Mouse (Mus musculus) gastrocnemius, postnatal 10 days (tissue): ENCODE measurements at regions not wholly inside any gene's neighbourhood (a gene's known extent, or its start where the extent isn't known, plus 50 kb on each side); places are given as distances from the start of the nearest gene placed in this dataset.
A peak's percentile ranks its signal among the peaks of the same experiment; 100 is the strongest.

ENCODE experiments used
- DNase-seq: peaks from one replicate; pipeline ENCODE4 v3.0.0; 2021; ENCODE audit warnings: mixed read lengths

DNA sequence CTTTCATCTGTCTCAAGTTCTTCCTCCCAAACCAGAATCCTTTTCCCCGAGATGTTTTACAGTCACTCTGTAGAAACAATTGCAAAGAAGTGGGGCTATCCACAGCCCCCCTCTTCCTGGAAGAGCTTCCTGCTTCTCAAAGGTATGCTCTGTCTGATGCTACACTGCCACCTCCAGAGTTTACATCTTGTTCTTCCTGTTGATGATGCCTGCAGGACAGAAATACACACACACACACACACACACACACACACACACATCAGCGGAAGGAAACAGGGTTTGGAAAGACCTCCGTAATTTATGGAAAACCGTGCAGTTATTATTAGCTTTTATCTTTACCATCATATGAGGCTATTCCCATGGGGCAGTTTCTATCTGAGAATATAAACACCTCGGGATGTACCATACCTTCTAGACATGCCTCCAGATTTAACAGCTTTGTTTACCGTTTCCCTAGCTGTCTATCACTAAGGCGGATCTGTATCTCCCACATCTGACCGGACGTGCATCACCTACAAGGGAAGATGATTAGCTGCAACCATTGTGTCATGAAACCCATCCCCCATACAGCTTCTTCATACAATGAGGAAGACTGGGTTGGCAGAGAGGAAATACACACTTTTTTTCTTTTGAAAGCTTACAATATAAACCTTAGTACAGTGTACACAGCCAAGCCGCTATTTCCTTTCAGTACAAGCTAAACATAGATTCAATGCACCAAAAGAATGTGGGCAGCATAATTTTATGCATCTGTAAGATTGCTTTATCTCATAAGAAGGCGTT lies 288.6 kb downstream of the Plk2 start:
- no peak for DNase-seq

DNA sequence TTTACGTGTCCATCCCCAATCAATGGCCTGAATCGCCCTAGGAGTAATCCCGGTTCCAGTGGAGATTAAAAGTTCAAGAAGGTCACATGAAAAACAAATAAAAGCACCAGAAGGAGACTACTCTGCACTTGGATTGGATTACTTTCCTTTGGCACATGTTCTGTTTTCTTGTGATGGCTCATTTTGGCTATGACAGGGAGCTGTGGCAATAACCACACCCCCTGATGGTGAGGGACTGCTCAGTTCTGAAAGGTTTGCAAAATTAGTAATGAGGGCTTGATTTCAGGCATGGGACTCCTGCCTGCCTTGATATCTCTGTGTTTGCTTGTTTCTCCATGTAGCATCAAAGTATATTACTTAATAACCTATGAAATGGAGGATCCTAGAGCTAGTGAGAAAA lies 293.9 kb downstream of the Plk2 start:
- DNase-seq, result no peak

DNA sequence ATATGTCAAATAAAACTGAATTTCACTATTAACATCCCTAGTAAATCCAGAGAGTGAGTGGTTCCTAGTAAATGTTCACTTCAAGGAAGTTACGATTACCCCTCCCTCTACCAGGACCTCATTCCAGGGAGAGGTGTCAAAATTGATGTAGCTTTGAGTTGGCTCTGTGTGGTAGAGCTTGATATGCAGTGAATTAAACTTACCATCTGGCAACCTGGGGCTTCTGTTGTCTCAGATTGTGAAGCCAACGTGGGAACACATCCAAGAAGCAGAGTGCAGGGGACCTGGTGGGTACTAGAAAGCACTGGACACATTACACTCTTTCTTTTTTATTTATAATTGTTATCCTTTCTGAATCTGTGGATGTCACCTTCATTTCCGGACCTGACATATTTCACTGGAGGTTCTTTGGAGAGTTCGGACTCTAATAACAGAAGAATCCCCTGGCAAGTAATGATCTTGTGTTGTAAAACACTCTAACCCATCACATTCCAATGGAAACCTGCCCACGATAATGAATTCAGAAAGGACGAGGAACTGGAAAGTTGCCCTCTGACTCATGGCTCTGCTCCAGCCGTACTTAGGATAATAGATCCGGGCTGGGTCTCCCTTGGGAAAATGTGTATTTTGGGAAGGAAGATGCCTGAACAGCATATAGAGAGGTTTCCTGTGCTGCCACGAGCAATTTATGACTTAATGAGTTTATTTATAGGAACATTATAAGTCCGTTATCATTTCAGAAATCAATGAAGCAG lies 295.8 kb downstream of the Plk2 start:
- DNase-seq, result peak; percentile 19

DNA sequence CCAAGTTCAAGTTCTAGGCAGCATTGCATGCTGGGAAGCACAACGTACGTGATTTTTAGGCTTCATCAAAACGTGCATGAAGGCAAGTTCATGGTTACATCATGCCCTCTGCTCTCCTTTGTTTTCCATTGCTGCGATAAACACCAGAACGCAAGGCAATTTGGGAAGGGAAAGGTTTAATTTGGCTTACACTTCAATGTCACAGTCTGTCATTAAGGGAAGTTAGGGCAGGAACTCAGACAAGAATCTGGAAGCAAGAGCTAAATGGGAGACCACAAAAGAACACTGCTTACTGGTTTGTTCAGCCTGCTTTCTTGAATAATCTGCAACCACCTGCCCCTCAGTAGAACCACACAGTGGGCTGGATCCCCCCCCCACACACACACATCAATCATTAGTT lies 297.9 kb downstream of the Plk2 start:
- no peak for DNase-seq

DNA sequence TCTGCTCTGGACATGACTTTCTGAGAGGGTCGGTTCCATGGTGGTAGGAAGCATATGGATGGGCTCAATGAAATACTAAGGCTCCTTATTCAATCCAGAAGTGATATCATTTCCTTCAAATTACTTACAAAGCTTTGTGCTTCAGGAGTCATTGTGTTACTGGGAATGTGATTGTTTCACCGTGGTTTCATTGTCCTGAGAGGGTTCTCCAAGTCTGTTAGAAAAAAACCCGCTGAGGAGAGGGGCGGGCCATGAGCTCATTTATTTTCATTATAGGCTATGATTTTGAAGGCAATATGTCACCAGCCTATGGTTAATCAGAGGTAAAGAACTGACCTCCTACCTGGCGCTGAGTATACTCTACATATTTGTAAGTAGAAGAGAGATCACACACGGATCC lies 300.0 kb downstream of the Plk2 start:
- DNase-seq, result no peak

DNA sequence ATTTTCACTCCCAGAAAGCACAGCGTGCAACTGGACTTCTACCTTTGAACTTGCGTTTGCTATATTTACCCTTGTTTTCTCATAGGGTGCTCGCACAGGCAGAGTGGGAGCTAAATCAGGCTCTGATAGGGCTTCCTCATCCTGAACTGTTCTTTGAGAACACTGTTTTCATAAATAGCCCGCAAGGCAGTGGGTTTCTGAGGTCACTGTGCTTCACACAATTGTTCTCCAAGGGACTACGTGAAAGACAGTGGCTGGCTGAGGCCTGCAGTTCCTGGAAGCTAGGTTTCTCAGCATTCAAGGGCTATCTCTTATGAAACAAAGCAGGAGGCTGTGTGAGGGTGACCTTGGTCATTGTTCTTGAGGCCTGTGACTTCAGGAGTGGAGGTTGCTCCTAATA lies 301.7 kb downstream of the Plk2 start:
- DNase-seq, result no peak

DNA sequence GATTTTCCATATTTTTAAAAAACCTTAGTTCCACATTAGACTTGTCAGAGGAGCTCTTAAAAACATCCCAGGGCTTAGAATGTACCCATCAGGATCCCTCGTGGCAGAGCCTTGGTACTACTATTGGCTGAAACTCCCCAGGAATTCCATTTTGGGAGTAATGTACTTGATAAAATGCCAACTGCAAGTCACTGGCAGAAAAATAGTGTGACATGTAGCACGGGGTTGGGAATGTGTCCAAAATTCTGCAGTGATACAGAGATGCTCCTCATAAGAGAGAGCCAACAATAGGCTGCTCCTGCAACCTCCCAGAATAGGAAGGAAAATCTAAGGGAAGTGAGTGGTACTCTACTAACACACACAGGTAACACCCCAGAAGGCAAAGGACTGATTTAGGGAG lies 309.4 kb downstream of the Plk2 start:
- no peak for DNase-seq

DNA sequence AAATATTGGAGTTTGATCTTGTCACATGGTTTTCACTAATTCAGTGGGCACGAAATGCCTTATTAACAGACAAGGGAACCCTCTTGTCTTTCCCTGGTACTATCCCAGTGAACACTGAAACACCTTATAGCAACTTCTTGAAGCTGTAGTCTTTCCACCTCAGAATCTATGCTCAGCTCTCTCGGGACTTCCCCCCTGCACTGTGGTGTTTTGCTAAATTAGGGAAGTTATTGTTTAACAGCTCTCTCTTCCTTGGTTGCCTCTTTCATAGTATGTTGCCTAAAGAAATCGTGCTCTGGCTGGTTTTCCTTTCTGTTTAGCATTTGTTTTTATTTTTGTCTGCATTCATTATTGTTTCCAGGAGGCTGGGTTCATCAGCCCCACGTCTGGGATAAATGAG lies 316.0 kb downstream of the Plk2 start:
- no peak for DNase-seq

DNA sequence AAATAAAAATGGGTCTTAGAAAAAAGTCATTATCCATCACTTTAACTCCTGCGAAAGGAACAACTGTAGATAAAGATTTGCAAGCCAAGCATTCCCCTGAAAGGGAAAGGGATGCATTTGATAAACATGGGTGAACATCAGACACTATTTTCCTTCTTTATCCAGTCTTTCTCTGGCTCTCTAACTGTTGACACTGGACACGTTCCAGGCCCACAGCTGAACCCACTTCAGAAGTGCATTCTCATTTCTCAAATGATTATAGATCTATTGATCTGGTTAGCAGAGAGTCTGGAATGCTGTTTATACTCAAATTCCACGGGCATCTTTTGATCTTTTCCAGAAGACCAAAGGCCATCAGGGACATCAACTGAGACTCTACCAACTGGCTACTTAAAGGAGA lies 317.7 kb downstream of the Plk2 start:
- DNase-seq, result no peak

DNA sequence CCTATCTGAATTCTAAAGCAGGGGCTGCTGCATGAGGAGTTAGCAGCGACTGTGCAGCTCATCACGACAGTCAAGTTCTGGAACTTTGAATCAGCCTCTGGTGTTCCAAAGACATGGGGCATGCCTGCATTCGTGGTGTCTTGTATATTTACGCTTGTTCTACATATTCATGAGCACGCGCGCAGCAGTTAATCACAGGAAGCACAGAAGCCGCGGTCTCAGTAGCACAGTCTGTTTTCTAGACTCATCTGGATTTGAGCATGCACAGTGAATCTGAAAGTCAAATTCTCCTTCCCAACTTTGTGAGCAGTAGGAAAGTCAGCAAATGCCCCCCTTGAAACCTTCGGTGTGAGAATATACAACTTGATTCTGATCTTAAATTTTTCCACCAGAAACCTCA lies 327.3 kb downstream of the Plk2 start:
- DNase-seq, result no peak

DNA sequence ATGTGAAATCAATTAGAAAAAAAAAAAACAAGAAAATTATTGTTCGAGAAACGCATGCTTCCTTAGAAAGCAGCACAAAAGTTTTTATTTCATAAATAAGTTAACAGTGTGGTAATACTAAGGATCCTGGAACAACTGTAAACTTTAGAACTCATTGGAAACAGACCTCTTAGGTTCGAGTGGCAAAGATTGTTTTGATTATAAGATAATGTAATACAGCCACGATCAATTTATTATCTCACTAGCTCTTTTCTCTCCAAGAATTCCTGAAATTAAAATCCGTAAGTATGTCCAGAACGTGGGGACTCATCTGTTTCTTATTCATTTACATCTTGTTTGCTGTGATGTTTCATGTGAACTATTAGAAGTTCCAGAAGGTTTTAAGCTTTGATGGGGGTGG lies 327.9 kb downstream of the Plk2 start:
- DNase-seq, result no peak

DNA sequence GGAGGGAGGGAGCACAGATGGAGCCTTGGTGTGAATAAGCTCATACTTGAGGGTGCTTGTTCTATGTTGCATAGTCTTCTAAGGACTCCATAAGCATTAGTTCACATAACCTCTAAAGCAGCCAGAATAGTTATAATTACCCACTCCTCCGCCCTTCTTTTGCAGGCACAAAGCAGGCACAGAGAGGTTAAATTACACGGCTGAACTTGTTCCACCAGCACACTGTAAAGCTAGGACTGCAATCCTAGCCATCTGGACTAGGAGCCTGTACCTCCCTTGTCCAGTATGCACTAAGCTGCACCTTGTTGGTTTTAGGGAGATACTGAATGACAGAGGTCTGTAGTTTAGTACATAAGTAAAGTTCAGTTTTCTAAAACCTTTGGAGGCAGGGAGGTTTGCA lies 330.0 kb downstream of the Plk2 start:
- no peak for DNase-seq

DNA sequence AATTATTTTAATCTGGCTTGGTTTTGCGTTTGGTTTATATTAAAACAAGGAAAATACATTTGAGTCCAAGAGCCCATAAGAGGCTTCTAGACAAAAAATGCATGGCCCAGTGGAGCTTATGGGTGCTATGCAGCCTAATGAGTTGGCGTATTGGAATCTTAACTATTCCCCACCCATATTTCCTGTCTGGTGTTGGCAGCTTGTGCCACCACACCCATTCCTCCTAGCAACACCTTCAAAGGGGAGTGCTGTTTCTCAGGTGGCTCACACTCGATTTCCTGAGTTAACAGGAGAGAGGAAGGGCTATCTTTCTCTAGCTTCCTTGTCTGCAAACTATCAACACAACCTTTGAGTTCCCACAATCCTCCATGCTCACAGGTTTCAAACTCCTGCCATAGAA lies 331.0 kb downstream of the Plk2 start:
- DNase-seq, result no peak

DNA sequence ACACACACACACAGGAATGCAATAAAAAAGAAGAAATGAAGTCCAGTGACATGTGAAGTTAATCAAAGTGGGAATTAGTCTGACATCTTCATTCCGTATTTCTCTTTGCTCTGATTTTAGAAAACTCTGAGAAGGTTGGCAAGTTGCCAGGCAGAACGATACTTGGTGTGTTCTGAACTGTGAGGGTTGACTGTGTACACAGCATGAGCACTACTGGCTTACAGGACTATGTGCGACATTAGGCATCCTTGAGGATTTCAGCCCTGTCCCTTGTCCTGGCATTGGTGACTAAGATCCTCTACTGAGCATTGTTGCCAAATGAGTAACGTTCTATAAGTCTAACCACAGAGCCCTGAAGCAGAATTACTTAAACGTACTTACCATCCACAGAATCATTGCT lies 340.7 kb downstream of the Plk2 start:
- peak; percentile 10 for DNase-seq

DNA sequence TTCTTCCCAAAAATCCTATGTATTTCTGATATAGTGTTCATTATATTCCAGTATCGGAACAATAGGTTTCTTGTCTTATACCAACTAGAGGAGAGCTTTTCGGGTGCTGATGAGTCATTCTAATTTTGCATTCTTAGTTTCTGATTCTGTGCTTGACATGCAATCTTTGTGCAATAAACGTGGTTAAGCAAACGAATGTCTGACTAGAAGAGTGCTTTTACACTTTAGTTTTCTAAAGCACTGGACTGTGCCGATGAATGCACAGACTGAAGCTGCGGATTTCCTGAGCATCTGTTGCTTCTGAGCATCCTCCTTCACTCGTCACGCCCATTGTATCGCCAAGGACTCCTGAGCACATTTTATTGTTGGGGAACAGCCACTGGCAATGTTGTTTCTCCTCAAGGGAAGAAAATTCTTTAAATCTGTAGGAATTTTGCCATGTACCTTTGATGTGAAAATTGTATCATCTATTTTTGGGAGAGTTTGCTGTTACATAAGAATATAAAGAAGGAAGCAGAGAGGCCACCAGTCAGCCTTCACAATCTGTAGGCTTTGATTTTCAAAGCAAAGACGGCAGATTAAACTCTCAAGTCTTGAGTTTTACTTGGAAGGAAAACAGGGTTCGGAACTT lies 346.8 kb downstream of the Plk2 start:
- DNase-seq, result no peak

DNA sequence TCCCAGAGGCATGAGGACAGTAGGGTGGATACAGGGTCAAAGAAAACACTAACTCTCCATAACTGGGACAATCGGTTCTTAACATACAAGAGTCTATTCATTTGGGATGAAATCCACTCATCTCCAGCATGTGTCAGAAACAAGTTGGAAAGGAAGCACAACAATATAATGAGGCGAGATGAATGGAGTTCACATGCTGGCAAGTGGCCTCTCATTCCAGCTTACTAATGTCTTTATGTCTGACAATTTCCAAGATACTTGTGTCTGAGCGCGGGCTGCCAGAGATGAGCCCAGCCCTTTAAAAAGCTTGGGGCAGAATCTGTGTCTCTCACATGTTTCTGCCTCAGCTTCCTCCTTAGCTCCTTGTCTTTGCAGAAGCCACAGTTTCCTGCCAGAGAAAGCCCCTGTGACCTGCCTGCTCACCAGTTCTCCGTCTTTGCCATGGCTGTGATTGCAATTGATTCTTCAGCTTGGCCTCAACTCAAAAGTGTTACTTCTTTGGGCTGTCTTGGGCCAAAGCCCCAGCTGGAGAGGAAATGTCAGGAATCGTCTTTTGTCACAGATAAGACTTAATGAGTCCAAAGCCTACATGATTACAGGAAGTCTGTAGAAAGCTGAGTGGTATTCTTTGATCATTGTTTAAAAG lies 352.5 kb downstream of the Plk2 start:
- DNase-seq, result peak; percentile 7

DNA sequence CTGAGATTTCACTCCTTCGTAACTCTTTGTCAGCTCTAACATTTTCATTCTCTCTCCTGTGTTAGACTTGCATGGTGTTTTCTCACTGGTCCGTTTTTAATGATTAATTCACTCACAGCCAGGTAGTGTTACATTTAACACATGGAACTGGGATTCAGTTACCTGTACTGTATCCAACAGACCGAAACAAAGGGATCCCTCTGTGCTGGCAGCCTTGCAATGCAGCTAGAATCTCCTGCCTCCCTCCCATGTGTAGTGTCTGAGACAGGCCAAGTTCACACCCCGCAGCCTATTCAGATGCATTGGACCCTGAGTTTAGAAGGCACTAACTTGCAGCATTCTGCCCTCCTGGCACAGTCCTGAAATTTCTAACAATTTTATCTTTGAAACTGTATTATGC lies 357.9 kb downstream of the Plk2 start:
- no peak for DNase-seq

DNA sequence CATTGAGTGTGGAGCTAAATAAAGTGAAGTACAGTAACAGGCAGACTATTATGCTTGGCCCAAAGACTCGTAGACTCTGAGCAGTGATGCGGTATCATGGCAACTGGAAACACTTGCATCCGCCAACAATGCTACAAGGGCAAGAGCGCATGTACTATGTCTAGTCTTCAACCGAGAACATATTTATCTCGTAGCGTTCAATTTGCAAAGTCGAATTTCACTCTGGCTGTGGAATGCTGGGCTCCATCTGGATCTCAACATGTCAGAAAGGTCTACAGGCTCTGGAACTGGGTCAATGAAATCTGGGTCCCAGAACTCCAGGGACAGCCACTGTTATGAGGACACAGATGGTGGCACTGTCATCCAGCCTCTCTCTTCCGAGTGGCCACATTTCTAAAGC lies 359.7 kb downstream of the Plk2 start:
- no peak for DNase-seq

DNA sequence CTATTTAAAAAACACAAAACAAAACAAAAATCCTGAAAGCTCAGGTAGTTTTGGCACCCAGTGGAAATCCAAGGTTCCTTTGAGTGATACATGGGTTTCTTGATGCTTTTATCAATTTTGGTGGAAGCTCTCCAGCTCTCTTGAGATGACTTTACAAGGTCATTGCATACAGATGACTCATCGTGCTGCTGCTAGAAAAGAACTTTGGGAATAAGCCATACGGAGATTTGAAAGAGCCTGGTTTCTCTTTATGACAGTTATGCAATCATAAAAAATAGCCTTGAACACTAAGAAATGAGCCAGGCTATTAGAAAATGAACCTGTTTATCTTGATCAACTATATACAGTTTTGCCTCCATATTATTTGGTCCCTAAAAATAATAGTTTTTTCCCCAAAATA lies 362.0 kb downstream of the Plk2 start:
- DNase-seq, result no peak

DNA sequence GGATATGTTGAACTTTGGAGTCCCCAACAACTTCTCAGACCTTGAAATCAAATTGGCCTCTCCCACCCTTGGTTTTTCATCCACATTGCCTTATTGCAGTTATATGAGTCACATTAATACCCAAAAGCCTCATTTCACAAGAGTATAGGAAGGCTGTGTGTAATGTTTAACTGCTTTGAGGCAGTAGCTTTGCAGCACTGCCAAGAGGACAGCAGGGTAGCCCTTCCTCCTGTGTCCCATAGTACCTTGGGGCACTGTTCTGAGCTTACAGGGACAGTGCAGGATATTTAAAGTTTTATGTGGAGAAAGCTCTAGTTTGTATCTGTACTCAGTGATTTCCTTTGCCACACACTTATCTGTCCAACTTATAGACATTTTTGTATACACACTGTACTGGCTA lies 374.4 kb downstream of the Plk2 start:
- no peak for DNase-seq

DNA sequence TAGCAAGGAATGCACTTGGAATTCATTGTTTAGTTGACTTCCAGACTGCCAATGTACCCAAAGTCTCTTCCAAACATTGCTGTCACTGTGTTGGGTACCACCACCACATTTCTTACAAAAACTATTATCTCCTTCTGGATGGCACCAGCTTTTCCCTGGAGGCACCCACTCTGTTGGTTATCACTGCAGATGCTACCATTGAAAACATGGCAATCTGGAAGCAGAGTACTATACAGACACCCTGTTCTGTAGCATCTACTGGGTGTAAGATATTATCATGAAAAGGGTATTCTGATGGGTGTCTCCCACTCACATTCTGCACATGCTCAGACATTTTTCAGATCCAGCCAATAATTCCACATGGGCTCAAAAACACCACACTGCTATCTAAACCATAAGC lies 380.4 kb downstream of the Plk2 start:
- no peak for DNase-seq

DNA sequence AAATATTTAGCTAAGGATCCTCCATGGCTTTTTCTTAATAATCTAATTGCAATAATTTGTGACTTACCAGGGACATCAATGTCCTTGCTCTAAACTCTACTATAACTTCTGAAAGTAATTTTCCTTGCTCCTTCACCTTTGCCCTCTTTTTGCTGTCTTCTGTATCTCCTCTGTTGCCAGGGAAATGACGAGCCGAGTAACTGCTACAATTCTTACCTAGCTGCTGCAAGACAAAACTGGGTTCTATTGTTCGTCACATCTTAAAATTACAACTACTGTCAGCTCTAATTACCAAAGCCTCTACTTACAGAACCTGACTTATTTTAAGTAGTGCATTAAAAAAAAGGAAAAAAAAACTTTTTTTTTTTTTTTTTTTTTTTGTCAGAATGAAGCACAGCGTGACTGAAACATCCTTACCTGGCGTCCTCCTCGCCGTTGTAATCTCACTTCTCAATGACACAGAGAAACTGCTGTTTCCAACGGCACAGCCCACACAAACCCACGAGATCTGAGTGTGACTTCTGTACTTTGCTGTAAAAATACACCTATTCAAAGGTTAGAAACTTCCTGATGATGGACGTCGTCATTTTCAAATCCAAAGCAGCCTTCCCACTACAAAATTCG lies 389.4 kb downstream of the Plk2 start:
- DNase-seq, result no peak

DNA sequence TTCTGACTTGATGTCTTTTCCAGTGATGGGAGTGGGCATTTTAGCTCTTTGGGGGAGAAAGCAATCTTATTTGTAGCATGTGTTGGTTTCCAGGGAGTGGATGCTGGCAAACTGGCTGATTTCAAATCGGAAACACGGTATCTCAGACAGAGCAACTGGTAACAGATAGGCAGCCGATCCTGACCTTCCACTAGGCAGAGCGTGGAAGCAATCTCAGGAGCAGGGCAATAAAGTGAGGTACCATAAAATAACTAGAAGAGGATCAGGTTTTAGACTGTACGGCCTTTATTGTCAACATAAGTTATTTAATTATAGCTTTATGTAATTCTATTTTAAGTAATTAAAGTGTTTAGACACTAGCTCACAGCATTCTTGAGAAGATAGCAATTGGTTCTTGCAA lies 390.0 kb downstream of the Plk2 start:
- DNase-seq, result no peak
